Mouse (Mus musculus): ENCODE results near the gene Ppp6r1. TPM values are rescaled to one million over a fixed set of nuclear protein-coding genes. Genes with fewer than 3 reads are reported as not detected.

Gene Ppp6r1
- total RNA-seq, 2 experiments from 2014 or later = 41.8 to 46.2 TPM

GRCm38 (mm10) chr7:4658128-4658907 lies 501 bp downstream of the Ppp6r1 start:
- DNase-seq = no peak

GRCm38 (mm10) chr7:4657521-4658127 lies 1.2 kb downstream of the Ppp6r1 start:
- no peak for DNase-seq

- DNase-seq = no peak
Observed at GRCm38 (mm10) chr7:4656818-4657217, 2.0 kb downstream of the Ppp6r1 start.

GRCm38 (mm10) chr7:4655916-4656315 lies 2.9 kb downstream of the Ppp6r1 start:
- DNase-seq = no peak

- DNase-seq = no peak
Observed at GRCm38 (mm10) chr7:4655393-4655792, 3.4 kb downstream of the Ppp6r1 start.

- no peak for DNase-seq
Observed at GRCm38 (mm10) chr7:4654221-4654620, 4.6 kb downstream of the Ppp6r1 start.

- no peak for DNase-seq
Observed at GRCm38 (mm10) chr7:4653780-4654179, 5.0 kb downstream of the Ppp6r1 start.

GRCm38 (mm10) chr7:4653351-4653750 lies 5.5 kb downstream of the Ppp6r1 start:
- no peak for DNase-seq

- DNase-seq = no peak
Observed at GRCm38 (mm10) chr7:4652726-4653125, 6.1 kb downstream of the Ppp6r1 start.

GRCm38 (mm10) chr7:4651581-4651980 lies 7.2 kb downstream of the Ppp6r1 start:
- DNase-seq = no peak

- no peak for DNase-seq
Observed at GRCm38 (mm10) chr7:4647992-4648391, 10.8 kb downstream of the Ppp6r1 start.

GRCm38 (mm10) chr7:4647291-4647690 lies 11.5 kb downstream of the Ppp6r1 start:
- DNase-seq = no peak

GRCm38 (mm10) chr7:4646806-4647205 lies 12.0 kb downstream of the Ppp6r1 start:
- DNase-seq = no peak

- DNase-seq = no peak
Observed at GRCm38 (mm10) chr7:4643225-4643624, 15.6 kb downstream of the Ppp6r1 start.

GRCm38 (mm10) chr7:4641956-4642355 lies 16.9 kb downstream of the Ppp6r1 start:
- no peak for DNase-seq

GRCm38 (mm10) chr7:4641155-4641554 lies 17.7 kb downstream of the Ppp6r1 start:
- DNase-seq = no peak

GRCm38 (mm10) chr7:4636179-4636578 lies 22.6 kb downstream of the Ppp6r1 start:
- DNase-seq = no peak

- DNase-seq = no peak
Observed at GRCm38 (mm10) chr7:4631031-4631430, 27.8 kb downstream of the Ppp6r1 start, which contains the start of gene Tmem86b. Gene Tmem86b (minus strand): TSS chr7:4631422.

- no peak for DNase-seq
Observed at GRCm38 (mm10) chr7:4630198-4630597, 28.6 kb downstream of the Ppp6r1 start.

- no peak for DNase-seq
Observed at GRCm38 (mm10) chr7:4629586-4629985, 29.2 kb downstream of the Ppp6r1 start.

- DNase-seq = no peak
Observed at GRCm38 (mm10) chr7:4625928-4626327, 32.9 kb downstream of the Ppp6r1 start.

- no peak for DNase-seq
Observed at GRCm38 (mm10) chr7:4624343-4624742, 34.5 kb downstream of the Ppp6r1 start.

- no peak for DNase-seq
Observed at GRCm38 (mm10) chr7:4623544-4624189, 35.2 kb downstream of the Ppp6r1 start.

Data from gastrocnemius, postnatal 25 days (tissue).